Mouse (Mus musculus): ENCODE measurements at regions not wholly inside any gene's neighbourhood (a gene's known extent, or its start where the extent isn't known, plus 50 kb on each side); places are given as distances from the start of the nearest gene placed in this dataset.

DNA sequence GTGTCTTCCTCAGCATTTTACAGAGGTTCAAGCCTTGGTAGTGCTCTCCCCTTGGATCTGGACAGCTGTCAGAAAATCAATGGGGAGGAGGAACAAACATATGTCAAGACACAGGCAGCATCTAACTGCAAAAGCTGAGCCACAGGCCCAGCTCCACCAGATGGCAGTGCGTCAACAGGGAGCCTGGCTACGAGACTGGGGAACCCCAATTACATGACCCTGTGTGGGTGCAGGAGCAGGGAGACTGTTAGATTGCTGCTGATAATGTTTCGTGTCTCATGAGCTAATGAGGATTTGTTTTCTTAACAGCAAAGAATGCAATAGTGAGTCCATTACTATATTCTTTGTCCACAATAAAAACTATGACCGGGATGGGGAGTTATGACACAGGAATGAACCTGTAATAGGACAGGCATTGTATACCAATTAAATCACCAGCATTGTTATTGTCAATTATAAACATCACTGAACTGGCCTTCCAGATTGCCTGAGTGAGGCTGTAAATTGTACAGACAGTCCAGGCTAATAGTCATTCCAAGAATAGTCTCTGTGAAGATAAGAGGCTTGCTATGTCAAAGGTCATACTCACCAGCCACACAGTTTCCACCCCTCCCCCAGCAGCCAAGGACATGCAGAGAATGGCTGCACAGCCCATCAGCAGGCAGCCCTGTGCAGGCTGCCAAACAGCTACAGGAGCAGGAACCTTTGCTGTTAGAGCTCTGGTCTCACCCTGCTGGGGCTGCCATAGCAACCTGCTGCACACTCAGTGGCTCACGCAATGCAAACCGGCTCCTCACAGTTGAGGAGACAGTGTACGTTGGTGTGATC is 58.8 kb upstream of the Barx2 start:
- DNase-seq, result peak; percentile 2

DNA sequence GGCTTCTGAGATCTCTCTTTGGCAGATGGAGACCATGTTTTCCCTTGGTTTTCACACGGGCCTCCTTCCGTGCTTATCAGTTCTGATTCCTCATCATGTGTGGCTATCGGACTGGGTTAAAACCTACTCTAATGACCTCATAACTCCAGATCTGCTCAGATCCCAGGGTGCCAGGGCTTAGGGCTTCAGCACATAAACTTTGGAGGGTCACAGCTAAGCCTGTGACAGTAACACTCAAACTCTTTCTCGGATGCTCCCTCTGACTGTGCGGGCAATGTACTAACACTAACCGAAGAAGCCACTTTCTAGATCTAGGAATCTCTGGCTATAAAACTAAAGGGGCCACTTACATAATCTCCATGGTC is 59.3 kb upstream of the Barx2 start:
- DNase-seq, result no peak

DNA sequence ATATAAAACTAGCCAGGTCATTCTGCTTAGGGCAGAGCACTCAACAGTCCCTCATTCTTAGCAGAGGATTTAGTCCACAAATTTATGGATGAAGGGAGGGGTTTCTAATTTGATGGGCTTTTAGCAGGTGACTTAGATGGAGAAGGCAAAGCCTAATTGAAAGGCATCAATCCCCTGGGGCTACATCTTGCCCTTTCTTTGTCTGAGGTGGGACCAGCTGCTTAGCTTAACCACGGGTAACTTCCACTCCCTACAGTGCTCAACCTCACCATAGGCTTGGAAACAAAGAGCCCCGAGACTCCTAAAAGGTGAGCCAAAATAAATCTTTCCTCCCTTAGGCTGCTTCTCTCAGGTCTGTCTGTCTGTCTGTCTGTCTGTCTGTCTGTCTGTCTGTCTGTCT is 62.9 kb upstream of the Barx2 start:
- DNase-seq, result no peak

DNA sequence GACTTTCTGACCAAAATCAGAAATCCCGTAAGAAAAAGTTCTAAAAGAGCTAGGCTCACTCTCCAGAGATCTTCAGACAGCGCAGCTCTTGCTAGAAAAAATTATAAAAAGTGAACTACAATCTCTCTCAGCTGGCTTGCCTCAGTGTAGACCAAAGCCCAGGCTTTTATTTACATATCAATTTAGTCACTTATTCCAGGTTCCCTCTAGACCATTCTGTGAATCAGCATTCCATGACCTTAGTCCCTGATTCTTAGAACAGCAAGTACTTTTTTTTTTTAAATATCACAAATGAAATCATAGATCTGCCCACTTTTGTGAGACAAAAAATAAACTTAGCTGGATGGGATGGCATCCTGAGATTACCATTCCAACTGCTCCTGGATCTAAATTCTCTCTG is 64.8 kb upstream of the Barx2 start:
- no peak for DNase-seq

DNA sequence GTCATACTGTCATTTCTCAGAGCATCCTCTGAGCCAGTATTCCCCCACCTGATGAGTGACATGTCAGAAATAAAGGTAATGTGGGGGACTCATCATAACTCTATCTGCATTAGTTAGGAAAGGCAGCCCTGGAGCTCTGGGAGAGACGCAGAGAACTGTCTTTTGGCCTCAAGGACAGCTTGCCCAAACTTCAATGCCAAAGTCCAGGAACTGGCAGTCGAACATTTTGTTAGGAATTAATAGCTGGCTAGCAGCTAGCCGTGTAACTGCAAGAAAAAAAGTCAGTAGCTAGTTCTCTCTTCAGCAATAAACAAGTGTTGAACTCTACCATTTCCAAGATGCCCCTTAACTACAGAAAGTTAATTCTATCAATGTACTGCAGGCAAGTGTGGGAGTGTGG is 65.9 kb upstream of the Barx2 start:
- no peak for DNase-seq

DNA sequence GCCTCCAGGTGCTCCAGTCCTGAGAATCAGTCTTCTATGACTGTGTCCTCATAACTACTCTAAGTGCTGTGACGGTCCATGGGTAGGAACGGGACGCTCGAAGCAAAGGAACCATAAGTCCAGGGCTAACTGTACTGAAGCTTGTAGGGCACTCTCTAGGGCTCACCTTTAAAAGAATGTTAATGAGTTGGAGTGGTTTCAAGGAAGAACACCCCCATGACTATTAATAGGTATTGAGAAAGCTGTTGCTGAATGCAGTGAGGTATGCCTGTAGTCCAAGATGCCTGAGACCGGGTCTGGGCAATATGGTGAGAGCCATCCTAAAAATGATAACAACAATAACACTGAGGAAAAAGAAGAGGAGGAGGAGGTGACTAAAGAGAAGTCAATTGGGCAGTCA is 67.2 kb upstream of the Barx2 start:
- no peak for DNase-seq

DNA sequence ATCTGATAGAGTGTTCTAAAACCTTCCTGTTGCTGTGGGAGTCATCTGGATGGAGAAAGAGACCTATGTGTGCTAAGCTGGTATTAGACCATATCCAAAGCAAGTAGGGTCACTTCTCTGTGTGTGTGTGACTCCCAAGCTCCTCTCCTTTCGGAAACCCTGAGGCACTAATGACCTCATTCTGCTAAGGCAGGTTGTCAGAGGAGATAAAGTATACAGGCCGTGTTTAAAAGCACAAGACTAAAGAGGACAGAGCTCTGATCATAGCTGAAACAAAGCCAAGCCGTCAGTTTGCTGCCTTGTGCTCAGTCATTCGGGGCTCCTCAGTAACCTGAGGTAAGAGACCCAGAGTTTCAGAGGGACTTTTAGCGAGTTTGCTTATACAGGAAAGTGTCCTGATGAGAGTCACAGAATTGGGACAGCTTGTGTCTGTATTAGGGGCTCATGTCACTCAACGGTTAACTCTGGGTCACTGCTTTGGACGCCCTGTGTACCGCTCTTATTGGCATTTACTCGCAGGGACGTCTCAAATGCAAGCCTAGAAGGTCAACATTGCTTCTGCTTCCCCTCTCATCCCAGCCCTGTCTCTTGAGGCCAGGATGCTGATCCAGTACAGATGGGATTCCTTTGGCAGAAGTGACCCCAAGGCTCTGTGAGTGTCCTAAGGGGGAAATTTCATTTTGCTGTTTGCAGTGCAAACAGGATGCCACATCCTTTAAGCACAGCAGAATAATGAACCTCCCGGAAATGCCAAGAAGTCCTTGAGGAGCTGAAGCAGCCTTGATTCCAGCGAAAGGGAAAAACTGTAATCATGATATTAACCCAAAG is 70.7 kb upstream of the Barx2 start:
- no peak for DNase-seq

DNA sequence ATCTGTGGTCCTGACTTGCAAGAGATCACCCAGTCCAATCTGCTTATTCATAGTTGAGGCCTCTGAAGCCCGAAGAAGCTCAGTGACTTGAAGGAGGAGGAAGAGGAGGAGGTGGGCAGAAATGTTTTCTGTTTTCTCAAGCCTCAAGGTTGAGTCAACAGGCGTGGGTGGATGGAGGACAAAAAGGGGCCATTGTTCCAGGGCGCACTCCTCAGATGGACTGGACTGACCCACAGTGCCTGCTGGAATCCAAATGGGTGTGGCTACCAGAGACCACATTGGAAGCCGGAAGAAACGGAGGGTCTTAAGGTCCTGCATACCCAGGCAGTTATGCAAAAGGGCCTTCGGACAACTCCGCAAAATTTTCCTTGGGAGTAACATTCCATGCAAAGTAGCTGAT is 75.6 kb upstream of the Barx2 start:
- no peak for DNase-seq

DNA sequence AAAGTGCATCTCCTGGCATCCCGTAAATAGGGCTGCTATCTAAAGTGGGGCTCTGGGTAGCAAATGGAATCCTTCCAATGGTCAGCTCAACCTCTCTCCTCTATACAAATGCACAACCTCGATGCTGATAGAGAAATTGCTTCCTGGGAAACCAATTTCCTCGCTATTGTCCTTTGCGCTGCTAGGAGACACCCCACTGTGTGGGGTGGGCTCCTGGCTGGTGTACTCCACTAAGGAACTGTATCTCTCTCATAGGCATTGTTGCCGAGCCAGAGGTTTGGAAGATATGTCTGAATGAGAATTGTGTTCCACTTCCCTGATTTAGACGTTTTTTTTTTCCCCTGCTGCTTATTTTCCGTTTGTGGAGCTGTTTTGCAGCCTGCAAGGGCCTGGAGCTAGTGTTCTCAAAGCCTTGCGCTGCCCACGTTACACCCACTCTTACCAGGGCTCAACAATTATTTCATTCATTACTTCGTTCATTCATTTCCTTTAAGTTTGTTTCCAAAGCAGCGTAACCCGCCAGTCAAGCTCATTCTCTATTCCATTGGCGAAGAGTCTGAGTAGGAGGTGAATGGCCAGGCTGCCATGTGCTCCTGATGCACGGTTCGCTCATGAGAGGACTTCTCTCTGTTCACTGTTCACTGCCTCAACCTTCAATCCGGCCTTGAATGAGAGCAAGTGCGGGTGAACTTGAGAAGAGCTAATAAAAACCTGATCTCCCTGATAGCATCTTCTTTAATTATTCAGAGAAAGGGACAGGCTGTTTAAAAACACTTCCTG is 76.5 kb upstream of the Barx2 start:
- no peak for DNase-seq

DNA sequence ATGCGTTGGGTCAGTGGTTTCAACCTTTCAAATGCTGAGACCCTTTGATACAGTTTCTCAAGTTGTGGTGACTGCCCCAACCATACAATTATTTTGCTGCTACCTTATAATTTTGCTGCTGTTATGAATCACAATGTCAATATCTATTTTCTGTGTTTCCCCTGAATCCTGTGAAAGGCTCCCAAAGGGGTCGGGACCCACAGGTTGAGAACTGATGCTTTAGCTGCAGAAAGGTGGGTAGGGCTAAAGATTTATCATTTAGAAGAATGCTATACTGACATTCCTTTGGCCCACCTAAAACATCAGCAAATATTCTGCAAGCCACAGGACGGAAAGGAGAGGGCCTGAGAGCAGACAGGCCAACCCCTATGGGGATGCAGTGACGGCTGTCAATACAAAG is 77.2 kb upstream of the Barx2 start:
- DNase-seq, result no peak

DNA sequence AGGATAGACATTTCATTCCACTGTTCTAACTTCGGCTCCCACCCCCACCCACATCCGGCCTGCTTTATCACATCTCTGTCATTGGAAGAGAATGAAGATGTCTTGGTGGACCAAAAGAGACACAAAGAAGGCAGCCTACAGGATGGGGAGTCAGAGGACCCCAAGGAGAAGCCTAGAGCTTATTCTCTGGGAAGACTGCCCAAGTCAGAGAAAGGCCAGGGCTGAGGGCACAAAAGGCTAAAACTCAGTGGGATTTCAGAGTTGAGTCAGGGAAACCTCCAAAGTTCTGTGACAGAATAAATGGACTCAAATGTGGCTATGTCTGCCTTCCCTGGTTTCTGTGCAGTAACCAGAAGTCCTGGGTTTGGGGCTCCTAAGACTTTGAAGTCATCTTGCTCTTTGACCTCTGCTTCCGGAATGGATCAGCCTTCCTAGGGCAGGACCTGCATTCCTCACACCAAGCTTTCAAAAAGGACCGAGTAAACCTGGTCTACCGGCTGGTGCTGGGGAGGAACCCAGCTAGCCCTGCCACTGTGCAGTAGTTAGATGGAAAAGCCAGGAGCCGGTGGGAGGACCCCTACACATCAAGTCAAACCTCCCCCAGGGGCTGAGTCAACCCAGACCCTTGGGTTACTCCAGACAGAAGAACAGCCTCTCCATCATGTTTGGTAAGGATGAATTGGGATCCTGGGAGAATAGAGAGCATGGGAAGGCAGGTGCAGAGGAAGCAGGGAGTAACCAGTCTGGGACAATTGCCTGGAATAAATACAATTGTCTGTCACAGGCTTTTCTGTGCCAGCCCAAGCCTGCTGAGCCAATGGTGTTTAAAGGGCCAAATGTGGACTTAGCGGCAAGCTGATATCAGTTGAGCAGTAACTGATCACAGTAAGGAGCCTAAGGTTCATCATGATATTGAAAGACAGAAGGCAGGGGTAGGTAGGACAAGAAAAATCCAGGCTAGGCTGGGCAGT is 80.7 kb upstream of the Barx2 start:
- DNase-seq, result no peak

DNA sequence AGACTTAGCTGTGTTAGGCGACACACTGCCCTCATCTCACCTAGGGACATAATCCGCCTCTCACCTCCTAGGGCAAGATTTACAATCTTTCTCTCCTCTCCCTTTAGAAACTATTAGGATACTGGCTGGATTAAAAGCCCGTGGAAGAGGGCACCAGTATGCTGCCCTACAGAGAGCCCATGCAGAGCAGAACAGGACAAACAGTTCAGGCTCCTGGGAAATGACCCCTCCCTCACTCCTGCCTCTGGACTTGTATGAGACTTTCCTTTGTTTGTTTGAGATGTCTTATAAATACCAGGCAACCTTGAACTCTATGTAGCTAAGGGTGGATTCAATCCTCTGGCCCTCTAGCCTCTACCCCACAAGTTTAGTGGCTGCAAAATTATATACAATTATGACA is 81.8 kb upstream of the Barx2 start:
- DNase-seq, result no peak

DNA sequence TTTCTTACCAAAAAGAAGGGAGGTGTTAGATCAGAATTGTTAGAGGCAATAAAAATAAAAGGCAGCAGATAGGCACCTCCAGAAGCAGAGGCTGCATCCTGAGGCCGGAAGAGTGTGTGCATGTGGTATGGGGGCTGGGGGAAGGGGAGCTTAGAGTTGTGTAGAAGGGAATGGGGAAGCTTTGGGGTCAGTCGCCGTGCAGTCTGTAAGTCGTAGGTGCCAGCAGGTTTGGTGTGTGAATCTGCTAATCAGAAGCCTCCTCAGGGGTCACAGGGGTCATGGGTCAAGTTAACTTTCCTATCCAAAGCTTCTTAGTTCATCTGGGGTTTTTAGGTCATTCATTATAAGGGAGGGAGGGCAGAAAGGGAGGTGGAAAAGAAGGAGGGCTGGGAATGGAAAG is 82.4 kb upstream of the Barx2 start:
- DNase-seq, result no peak

DNA sequence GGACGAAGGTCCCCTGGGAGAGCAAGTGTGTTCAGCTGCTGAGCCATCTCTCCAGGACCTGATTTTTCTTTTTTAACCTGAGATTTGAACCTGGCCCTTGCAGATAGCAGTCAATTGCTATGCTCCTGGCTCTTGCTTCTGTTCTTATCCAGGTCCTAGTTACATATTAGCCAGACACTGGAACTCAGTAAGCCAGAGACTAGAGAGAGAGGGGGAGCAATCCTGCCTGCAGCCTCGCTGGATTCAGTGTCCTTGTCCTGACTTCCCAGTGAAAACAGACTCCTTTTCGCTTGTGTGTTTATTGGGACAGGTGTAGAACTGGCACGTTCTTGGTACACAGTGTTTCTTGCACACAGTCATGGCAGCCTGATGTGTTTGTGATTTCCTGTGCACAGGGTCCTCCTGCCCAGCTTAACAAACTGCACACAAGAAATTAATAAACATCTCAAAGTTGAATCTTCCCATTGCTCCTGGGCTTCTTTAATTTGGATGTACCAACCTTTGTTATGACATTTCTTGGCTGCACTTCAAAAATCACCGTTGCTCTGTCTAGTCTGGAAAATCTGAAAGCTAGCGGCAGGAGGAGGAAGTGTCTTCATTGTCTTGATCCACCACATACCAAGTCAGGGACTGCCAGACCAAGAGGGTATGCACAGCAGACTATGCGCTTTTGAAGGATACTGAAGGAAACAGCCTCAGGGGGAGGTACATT is 83.4 kb upstream of the Barx2 start:
- DNase-seq, result no peak

DNA sequence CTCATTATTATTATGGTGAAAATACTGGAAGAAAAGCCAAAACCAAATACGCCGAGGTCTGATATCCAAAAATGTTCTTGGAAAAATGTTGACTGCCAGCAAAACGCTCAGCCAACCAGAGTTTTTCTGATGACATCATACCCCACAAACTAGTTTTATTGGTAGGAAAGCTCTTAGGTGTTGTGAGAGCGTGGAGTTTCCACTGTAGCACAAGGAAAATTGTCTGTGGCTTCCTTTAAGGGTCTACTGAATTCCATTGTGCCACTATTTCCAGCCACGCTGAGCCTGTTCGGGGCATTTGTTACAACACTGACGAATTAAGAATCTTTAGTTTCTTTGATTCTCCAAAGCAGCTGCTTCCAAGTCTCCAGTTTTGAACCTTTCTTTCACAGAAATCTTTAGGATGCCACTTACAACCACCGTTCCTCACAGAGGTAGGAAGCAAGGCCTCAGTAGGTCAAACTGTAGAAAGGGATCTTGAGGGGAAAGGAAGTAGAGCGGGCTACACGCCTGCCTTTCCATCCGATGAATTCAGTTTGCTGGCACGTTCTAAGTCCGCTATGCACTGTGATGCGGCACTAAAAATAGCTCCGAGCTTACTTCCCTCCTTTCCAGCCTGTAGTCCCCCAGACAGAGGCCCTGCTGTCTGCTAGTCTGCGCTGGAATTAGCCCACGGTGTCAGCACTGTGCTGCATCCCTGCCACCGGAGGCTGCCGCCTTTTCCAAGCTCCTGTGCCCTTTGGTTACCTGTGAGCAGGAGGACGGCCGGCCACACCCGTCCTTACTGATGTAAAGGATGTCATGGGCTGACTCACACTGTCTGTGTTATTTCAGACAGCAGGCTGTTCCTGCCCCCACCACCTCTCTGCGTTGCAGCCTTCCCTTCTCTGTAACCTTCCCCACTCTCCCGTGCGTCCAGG is 84.2 kb upstream of the Barx2 start:
- DNase-seq, result no peak

DNA sequence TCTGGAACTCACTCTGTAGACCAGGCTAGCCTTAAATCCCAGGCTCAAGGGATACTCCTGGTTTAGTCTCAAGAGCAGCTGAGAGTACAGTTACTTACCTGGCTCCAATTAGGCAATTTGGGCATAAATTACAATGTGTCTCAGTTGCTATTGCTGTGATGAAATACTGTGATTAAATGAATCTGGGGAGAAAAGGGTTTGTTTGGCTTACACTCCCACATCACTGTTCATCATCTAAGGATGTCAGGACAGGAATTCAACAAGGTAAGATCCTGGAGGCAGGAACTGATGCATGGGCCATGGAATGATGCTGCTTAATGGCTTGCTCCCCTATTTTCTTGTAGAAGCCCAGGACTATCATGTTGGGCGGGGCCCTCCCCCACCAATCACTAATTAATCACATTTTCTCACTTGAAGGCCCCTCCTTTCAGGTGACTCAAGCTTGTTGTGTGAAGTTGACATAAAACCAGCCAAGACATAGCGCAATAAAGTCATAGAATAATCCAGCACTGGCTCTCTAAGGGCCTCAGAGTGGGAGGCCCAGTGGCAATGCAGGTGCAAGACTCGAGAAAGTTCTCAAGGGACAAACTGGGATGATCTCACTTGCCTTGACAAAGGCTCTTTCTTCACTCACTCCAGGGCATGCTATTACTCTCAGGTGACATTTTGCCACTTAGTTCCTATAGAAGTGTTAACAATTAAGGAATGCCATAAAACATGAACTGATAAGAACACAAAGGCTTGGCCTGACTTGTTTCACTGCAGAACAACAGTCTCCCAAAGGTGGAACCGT is 85.4 kb upstream of the Barx2 start:
- DNase-seq, result no peak

DNA sequence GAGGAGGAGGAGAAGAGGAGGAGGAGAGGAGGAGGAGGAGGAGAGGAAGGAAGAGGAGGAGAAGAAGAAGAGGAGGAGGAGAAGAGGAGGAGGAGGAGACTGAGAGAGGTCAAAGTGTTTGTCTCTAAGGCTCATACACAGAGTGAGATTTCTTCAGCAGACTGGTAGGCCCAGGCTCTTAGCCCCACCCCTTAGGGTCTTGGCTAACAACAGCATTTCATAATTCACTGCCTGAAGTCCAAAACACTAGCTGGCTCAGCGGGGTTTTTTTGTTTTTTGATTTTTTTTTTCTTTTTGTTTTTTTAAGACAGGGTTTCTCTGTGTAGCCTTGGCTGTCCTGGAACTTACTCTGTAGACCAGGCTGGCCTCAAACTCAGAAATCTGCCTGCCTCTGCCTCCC is 86.5 kb upstream of the Barx2 start:
- DNase-seq, result no peak

DNA sequence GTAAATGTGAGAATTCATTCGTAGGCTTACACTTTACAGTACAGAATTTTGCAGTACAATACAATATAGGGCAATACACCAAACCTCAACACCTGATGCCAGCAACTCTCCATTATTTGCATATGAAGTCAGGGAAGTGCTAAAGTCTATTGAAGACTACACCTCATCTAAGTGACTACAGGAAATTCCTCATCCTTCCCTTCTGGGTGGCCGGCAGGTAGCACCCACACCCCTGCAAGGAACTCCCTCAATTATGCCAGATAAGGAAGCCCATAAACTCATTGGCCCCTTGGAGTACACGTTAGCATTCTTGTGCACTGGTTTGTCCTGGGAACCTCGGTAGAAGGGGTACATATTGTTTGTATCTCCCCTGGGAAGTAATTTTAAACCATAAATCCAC is 89.7 kb upstream of the Barx2 start:
- DNase-seq, result no peak

DNA sequence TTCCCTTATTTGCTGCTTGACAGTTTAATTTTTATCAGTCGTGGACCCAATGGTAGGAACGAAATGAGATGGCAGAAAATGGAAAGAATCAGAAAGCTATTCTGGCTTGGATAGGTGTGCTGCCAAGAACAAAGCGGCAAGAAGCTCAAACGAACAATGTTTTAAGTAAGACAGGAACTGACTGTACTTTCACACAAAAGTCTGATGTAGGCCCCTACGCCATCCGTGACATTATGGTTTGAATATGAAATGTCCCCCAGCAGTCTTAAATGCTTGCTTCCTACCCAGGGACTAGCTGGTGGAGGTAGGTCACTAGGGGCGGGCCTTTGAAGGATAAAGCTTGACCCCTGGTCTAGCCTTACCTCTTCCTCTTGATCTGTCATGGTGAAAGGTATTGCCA is 90.5 kb upstream of the Barx2 start:
- DNase-seq, result no peak

DNA sequence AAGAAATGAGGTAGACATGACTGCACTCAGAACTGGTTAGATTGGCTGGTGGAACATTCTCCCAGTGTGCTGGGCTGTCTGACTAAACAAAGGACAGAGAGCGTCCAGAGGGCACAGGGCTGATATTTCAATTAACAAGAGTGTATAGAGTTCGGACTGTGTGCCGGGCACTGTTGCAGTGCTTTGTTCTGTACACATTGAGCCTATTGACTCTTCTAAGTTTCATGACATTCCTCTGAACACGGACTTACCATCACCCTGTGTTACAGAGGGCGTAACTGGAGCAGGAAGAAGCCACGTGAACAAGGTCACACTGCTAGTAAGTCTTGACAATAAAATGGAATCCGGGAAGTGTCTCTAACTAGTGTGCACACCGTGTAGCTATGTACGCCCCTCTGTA is 92.1 kb upstream of the Barx2 start:
- DNase-seq, result no peak

Measured in B cell, adult 2 months (primary cell).